14 mouse cellular contexts compared by ENCODE assay signal in the genomic region with DNA sequence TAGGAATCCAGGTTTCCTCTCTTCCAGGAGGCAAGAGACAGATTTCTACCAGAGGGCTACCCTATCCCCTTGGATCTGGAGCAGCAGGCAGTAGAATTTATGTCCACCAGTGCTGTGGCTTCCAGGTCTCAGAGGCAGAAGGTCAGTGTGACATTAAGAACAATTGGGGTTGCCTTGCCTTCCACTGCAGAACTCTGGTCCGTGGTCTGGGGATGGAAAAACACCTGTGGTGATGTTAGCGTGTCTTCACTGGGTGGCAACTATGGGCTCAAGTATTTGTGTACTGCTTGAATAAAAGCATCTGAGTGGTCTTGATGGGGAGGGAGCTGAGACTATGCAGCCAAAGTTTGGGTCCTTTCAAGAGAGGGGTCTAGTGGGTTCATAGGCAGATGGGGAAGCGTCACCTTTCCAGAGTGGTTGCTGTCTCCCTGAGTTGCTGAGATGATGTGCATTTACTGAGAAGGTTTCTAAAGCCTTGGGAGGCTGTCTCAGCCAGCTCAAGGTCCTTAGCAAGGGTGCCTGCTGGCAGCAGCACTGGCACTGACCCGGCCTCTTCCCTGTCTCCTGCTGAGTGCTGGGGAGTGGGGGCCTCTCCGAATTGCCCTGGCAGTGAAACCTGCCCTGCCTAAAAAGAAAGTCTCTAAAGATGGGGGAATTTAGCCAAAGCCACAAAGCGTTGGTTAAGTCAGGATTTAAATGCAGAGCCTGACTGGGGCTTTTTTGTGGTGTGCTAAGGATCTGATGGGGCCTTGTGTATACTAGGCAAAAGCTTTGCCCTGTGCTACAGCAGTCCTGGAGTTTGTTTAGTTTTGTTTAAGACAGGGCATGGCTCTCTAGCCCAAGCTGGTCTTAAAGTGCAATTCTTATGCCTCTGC.
"Had no signal": no experiment of that assay in that cellular context is flagged by ENCODE, and none has a peak within 500 bp of the region (broad histone marks: within the 10 kb centered on the region; RNA-seq: fewer than 3 reads in every experiment).

No protein-coding gene starts in this region.

- H3K4me1 ChIP-seq: limb, embryonic 12.5 days had no signal

- H3K9me3 ChIP-seq: limb, embryonic 12.5 days; megakaryocyte, embryonic 14.5 days; midbrain, embryonic 12.5 days had no signal

- H3K27ac ChIP-seq: kidney, postnatal 0 days; limb, embryonic 12.5 days; liver, embryonic 14.5 days; midbrain, embryonic 12.5 days had no signal

- H3K9ac ChIP-seq: limb, embryonic 12.5 days; liver, embryonic 14.5 days; midbrain, embryonic 12.5 days had no signal

- H3K4me3 ChIP-seq: limb, embryonic 12.5 days; megakaryocyte, embryonic 14.5 days; midbrain, embryonic 12.5 days had no signal

- H3K4me2 ChIP-seq: limb, embryonic 12.5 days; midbrain, embryonic 12.5 days had no signal

- H3K27me3 ChIP-seq: limb, embryonic 12.5 days; megakaryocyte, embryonic 14.5 days; midbrain, embryonic 12.5 days had no signal

- DNase-seq: kidney, adult 9 months; kidney, postnatal 36 days; layer of hippocampus, adult 9-11 months; layer of hippocampus, postnatal 36 days; lung, adult 18-20 months; lung, postnatal 4 days; right cerebral cortex, postnatal 14 days; thymus, adult 18-20 months; thymus, postnatal 14 days had no signal
